Mouse (Mus musculus) MEL (cell line): ENCODE measurements around the gene Stam.

Experiments used
- BHLHE40 ChIP-seq: IDR thresholded peaks from 2 replicates; pipeline ENCODE4 v1.6.1; 2012; ENCODE audit warnings: low read depth, mild to moderate bottlenecking, inconsistent platforms, low read length, improper control_type of control experiment, borderline replicate concordance
- CTCF ChIP-seq, 3 experiments: IDR thresholded peaks in 2 of 3; conservative IDR thresholded peaks in 1 of 3; 2 replicates each; pipeline ENCODE4 v1.5.1; 2011 to 2012; ENCODE audit warnings: low read length in 3 of 3, low read depth in 2 of 3, mild to moderate bottlenecking in 2 of 3, improper control_type of control experiment in 1 of 3, inconsistent platforms in 1 of 3, mixed read lengths in 1 of 3, moderate library complexity in 1 of 3; ENCODE audit not compliant: control insufficient read depth in 1 of 3, insufficient read depth in 1 of 3, poor library complexity in 1 of 3, severe bottlenecking in 1 of 3
- EP300 ChIP-seq, 2 experiments: IDR thresholded peaks; 2 replicates each; pipeline ENCODE4 v1.6.1; 2011; ENCODE audit warnings: improper control_type of control experiment in 2 of 2, low read length in 2 of 2, low read depth in 1 of 2, mild to moderate bottlenecking in 1 of 2
- ETS1 ChIP-seq: IDR thresholded peaks from 2 replicates; pipeline ENCODE4 v1.6.1; 2012; ENCODE audit warnings: low read depth, mild to moderate bottlenecking, inconsistent platforms, low read length, improper control_type of control experiment, moderate library complexity
- MAX ChIP-seq: IDR thresholded peaks from 2 replicates; pipeline ENCODE4 v1.6.1; 2011; ENCODE audit warnings: low read length, improper control_type of control experiment
- NELFE ChIP-seq: IDR thresholded peaks from 2 replicates; pipeline ENCODE4 v1.6.1; 2011; ENCODE audit warnings: low read depth, low read length, improper control_type of control experiment
- NRF1 ChIP-seq: IDR thresholded peaks from 2 replicates; pipeline ENCODE4 v1.6.1; 2014; ENCODE audit warnings: low read depth, mild to moderate bottlenecking, inconsistent platforms, low read length, improper control_type of control experiment, moderate library complexity; ENCODE audit not compliant: poor library complexity, insufficient read depth, severe bottlenecking
- POLR2A ChIP-seq, 2 experiments: IDR thresholded peaks; 2 replicates each; pipeline ENCODE4 v1.6.1; 2011 to 2012; ENCODE audit warnings: low read length in 2 of 2, mild to moderate bottlenecking in 2 of 2, control low read depth in 1 of 2, improper control_type of control experiment in 1 of 2, low read depth in 1 of 2, moderate library complexity in 1 of 2; ENCODE audit not compliant: control insufficient read depth in 1 of 2, insufficient read depth in 1 of 2, poor library complexity in 1 of 2
- POLR2AphosphoS2 ChIP-seq: IDR thresholded peaks from 2 replicates; pipeline ENCODE4 v1.6.1; 2011; ENCODE audit warnings: low read length, improper control_type of control experiment
- RAD21 ChIP-seq: IDR thresholded peaks from 2 replicates; pipeline ENCODE4 v1.6.1; 2011; ENCODE audit warnings: mild to moderate bottlenecking, low read depth, low read length, improper control_type of control experiment
- TBP ChIP-seq: IDR thresholded peaks from 2 replicates; pipeline ENCODE4 v1.8.0; 2011; ENCODE audit warnings: low read depth, low read length, improper control_type of control experiment
- ZNF384 ChIP-seq: IDR thresholded peaks from 2 replicates; pipeline ENCODE4 v1.6.1; 2012; ENCODE audit warnings: low read depth, mild to moderate bottlenecking, inconsistent platforms, low read length, improper control_type of control experiment

DNA sequence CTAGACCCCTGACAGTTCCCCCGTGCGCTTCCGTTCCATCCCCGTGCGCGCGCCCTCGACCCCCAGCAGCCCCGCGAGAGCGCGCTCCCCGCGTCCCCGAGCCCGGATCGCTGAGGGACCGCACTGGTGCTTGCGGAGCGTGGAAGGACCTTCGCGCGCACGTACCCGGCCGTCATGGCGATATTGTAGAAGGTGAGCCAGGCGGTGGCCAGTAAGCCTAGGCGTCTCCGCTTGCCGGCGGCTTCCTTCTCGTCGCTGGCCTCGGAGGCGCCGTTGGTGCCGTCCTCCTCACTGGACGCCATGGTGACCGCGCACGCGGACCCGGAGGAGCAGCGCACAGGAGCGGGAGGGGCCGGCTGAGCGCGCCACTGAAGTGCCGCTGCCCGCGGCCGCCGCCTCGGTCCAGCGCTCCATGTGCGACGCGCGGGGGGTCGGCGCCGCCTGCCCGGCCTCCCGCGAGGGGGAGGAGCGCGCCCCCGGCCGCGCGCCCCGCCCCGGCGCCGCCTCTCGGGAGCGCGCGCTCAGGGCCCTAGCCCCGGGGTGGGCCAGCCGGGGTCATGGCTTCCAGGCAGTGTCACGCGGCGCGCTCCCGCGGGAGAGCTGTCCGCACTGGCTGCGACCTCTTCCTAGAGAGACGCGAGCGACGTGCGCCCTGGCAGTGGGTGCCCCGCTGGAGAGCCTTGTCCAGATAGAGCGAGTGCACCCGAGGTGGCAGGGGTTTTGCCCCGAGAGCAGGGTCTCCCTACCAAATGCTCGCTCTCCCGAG lies 18.1 kb upstream of the Stam start, which contains the start of gene Hacd1:
- TF ChIP-seq RAD21 (no peak), ETS1 (no peak), BHLHE40 (no peak), CTCF (IDR thresholded peaks at IDR 0.05 in 2 of 3, conservative IDR thresholded peaks at IDR 0.05 in 1 of 3; ENCODE audit: control insufficient read depth in 1 of 3, insufficient read depth in 1 of 3, low read depth in 2 of 3, low read length in 3 of 3, poor library complexity in 1 of 3, severe bottlenecking in 1 of 3) (no peak), TBP (no peak), ZNF384 (no peak), POLR2A (IDR thresholded peaks at IDR 0.05; ENCODE audit: control insufficient read depth in 1 of 2, insufficient read depth in 1 of 2, low read depth in 1 of 2, low read length in 2 of 2, poor library complexity in 1 of 2) (no peak), NELFE (no peak), MAX (no peak), EP300 (IDR thresholded peaks at IDR 0.05; ENCODE audit: low read depth in 1 of 2, low read length in 2 of 2) (no peak), NRF1 (no peak), POLR2AphosphoS2 (no peak)
